Comparison of ENCODE assay signal across 8 mouse cellular contexts in genomic region chr12:112589491-112590191, GRCm38 (mm10). TPM values are rescaled to one million over a fixed set of nuclear protein-coding genes. Genes with fewer than 3 reads are reported as not detected.
DNase-seq lines count a peak whose midpoint lies in the region; ATAC-seq lines count a peak whose summit lies in the region.

No protein-coding gene starts in this region.

- peaks cover 4% of the 10 kb centered on the region for H3K36me3 ChIP-seq in heart, embryonic 10.5 days
- no peaks in the 10 kb centered on the region for H3K36me3 ChIP-seq in liver, embryonic 12.5 days

- H3K9ac ChIP-seq in liver, embryonic 12.5 days = peak overlapping the region; percentile 60; the same call in 1 of the 2 replicates

- no peak overlapping the region for H3K27ac ChIP-seq in heart, embryonic 10.5 days
- H3K27ac ChIP-seq in liver, embryonic 12.5 days = no peak overlapping the region

- H3K9me3 ChIP-seq in heart, embryonic 10.5 days = no peaks in the 10 kb centered on the region
- H3K9me3 ChIP-seq in liver, embryonic 12.5 days (replicated peaks) = no peaks in the 10 kb centered on the region

- H3K27me3 ChIP-seq in heart, embryonic 10.5 days (ENCODE audit: insufficient read depth, poor library complexity, severe bottlenecking) = peaks cover 54% of the 10 kb centered on the region
- H3K27me3 ChIP-seq in liver, embryonic 12.5 days (replicated peaks) = peaks cover 43% of the 10 kb centered on the region

- WGBS in heart, embryonic 10.5 days = 50% methylated on average over 8 of the region's 8 CpGs
- 37% methylated on average over 8 of the region's 8 CpGs for WGBS in liver, embryonic 12.5 days (ENCODE audit: insufficient replicate concordance)

- peak overlapping the region; percentile 69 for H3K4me3 ChIP-seq in heart, embryonic 10.5 days
- H3K4me3 ChIP-seq in liver, embryonic 12.5 days = peak overlapping the region; percentile 59

- intact Hi-C loops in heart, postnatal 10 days (cut with DNase I) = no loop called here

- H3K4me1 ChIP-seq in heart, embryonic 10.5 days = peaks cover 76% of the 10 kb centered on the region
- peaks cover 76% of the 10 kb centered on the region for H3K4me1 ChIP-seq in liver, embryonic 12.5 days

- ATAC-seq in liver, embryonic 12.5 days = no peak

- peak overlapping the region; percentile 79 for H3K4me2 ChIP-seq in liver, embryonic 12.5 days

- DNase-seq in heart, embryonic 10.5 days (ENCODE audit: low spot score) = no peak
- no peak for DNase-seq in heart, postnatal 10 days
- peak; percentile 10 for DNase-seq in thymus, postnatal 14 days
- DNase-seq in thymus, postnatal 25 days = no peak
- no peak for DNase-seq in frontal cortex, postnatal 14 days (ENCODE audit: low spot score in 2 of 2)
- DNase-seq in adrenal gland, postnatal 36 days = no peak
- no peak for DNase-seq in adrenal gland, adult 18-20 months (ENCODE audit: low spot score in 2 of 2)

RNA-seq across cellular contexts. Expression of gene Inf2, which starts 1.1 kb away (rescaled TPM):
- polyA plus RNA-seq in heart, embryonic 10.5 days (2016; fragmentation: Nextera tagmentation; extraction: Ambion mirVana) = 3.5 and 5.6 TPM in 2 replicates
- total RNA-seq in heart, postnatal 10 days (2021) = 10 to 100 TPM; 18.4 to 23.3 TPM
- 2.2 and 2.7 TPM in 2 replicates for polyA plus RNA-seq in liver, embryonic 12.5 days (2016; fragmentation: Nextera tagmentation; extraction: Ambion mirVana)
- 10 to 100 TPM; 23.3 to 27.7 TPM for total RNA-seq in adrenal gland, postnatal 36 days (2021)
- 10 to 100 TPM; 25.2 to 29.7 TPM for total RNA-seq in adrenal gland, adult 18-20 months (2021)

RNA-seq across cellular contexts. Expression of gene Adssl1, which starts 30.2 kb away (rescaled TPM):
- 57.2 and 99.3 TPM in 2 replicates for polyA plus RNA-seq in heart, embryonic 10.5 days (2016; fragmentation: Nextera tagmentation; extraction: Ambion mirVana)
- total RNA-seq in heart, postnatal 10 days (2021) = 100 to 1,000 TPM; 129 to 136 TPM
- 5.2 and 5.6 TPM in 2 replicates for polyA plus RNA-seq in liver, embryonic 12.5 days (2016; fragmentation: Nextera tagmentation; extraction: Ambion mirVana)
- total RNA-seq in adrenal gland, postnatal 36 days (2021) = 10 to 100 TPM; 21.8 to 22.7 TPM
- total RNA-seq in adrenal gland, adult 18-20 months (2021) = 10 to 100 TPM; 17.1 to 31.3 TPM

RNA-seq across cellular contexts. Expression of gene Siva1, which starts 54.8 kb away (rescaled TPM):
- 175 and 207 TPM in 2 replicates for polyA plus RNA-seq in heart, embryonic 10.5 days (2016; fragmentation: Nextera tagmentation; extraction: Ambion mirVana)
- total RNA-seq in heart, postnatal 10 days (2021) = 10 to 100 TPM; 26.4 to 31.4 TPM
- polyA plus RNA-seq in liver, embryonic 12.5 days (2016; fragmentation: Nextera tagmentation; extraction: Ambion mirVana) = 126 and 137 TPM in 2 replicates
- 10 to 100 TPM; 45.4 to 46.9 TPM for total RNA-seq in adrenal gland, postnatal 36 days (2021)
- 10 to 100 TPM; 36.6 to 43.6 TPM for total RNA-seq in adrenal gland, adult 18-20 months (2021)

Comparison
In these comparisons a context has a peak if more than half of its experiments do, and no peak if none do; other contexts are left out.
1. RNA of gene Adssl1, which starts 30.2 kb away (total RNA-seq): 129 to 136 TPM in heart, postnatal 10 days; 17.1 to 31.3 TPM in adrenal gland, adult 18-20 months and 21.8 to 22.7 TPM in adrenal gland, postnatal 36 days; every median in the first group is over 4 times any median in the second.